Comparison of ENCODE assay signal across 1 mouse cellular context in genomic region chr5:35584259-35584658, GRCm38 (mm10).
TF ChIP-seq lines count a peak whose summit lies in the region.

No protein-coding gene starts in this region.

TF ChIP-seq in CH12.LX, 34 proteins besides CTCF, POLR2A, EP300 and RAD21 (continued from another document):
- TF ChIP-seq RCOR1 (conservative IDR thresholded peaks at IDR 0.05; ENCODE audit: low read depth, low read length) (peak; percentile 85), JUND (conservative IDR thresholded peaks at IDR 0.05; ENCODE audit: low read depth, low read length) (peak; percentile 89), MEF2A (IDR thresholded peaks at IDR 0.05; ENCODE audit: borderline replicate concordance, low read depth, low read length) (peak; percentile 51; the same call in 1 of the 2 replicates), SIN3A (IDR thresholded peaks at IDR 0.05; ENCODE audit: low read length) (peak; percentile 47; the same call in 1 of the 2 replicates), MYC (IDR thresholded peaks at IDR 0.05; ENCODE audit: low read depth, low read length) (0 out of 2 replicates have a peak, but pooled peaks have one; percentile 45), BHLHE40 (IDR thresholded peaks at IDR 0.05; ENCODE audit: low read depth, low read length) (peak; percentile 80), MAX (IDR thresholded peaks at IDR 0.05; ENCODE audit: low read length) (peak; percentile 63; the same call in 1 of the 2 replicates), IRF4 (IDR thresholded peaks at IDR 0.05; ENCODE audit: low read depth, low read length) (peak; percentile 96)
